Mouse (Mus musculus): ENCODE measurements around the gene Repin1. TPM values are rescaled to one million over a fixed set of nuclear protein-coding genes. Genes with fewer than 3 reads are reported as not detected.

The Repin1 gene
- polyA plus RNA-seq (2015; fragmentation: Nextera tagmentation; extraction: Ambion mirVana) = 20.6 and 28.3 TPM in 2 replicates

DNA sequence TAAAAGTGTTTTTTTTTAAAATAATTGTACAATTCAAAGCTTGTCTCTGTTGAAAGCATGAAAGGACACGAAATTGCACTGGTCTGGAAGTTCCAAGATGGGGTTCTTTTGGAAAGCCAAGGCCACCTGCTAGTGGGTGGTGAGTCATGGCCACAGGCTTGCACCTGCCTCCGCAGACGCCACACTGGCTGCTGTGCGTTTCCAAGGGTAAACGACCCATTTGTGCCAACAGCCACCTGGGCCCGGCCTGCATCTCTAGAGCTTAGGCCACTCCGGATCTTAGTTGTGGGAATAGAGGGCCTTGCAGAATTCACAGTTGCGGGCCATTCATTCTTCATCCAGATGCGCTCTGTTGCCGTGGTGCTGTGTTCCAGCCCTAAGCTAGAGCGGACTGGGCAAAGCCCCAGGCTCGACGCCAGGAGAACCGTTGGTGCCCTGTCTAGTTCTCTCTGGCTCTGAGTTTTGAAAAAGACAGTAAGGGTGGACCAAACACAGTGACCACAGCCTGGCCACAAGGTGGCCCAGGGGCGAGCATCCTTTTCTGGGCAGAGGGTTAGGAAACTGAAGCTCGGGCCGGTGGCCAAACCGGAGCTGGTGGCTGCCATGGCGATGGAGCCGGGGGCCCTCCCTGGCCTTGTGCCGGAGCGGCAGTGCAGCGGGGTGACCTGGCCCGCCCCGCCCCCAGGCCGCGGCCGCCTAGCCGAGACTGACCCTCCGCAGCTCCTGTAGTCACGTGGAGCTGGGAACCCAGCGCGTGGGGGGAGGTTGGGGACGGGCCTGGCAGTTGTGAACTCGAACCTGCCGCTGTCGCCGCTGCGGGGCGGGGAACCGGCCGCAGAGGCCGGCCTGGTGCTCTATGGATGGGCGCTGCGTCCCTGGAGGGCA, at the start of gene Repin1, which contains the start of gene Gm44965:
Gene Repin1 (plus strand): TSS at position 726 of the 885 bp plus-strand sequence.
Gene Gm44965 (plus strand): TSS at position 784 of the 885 bp plus-strand sequence.

DNA sequence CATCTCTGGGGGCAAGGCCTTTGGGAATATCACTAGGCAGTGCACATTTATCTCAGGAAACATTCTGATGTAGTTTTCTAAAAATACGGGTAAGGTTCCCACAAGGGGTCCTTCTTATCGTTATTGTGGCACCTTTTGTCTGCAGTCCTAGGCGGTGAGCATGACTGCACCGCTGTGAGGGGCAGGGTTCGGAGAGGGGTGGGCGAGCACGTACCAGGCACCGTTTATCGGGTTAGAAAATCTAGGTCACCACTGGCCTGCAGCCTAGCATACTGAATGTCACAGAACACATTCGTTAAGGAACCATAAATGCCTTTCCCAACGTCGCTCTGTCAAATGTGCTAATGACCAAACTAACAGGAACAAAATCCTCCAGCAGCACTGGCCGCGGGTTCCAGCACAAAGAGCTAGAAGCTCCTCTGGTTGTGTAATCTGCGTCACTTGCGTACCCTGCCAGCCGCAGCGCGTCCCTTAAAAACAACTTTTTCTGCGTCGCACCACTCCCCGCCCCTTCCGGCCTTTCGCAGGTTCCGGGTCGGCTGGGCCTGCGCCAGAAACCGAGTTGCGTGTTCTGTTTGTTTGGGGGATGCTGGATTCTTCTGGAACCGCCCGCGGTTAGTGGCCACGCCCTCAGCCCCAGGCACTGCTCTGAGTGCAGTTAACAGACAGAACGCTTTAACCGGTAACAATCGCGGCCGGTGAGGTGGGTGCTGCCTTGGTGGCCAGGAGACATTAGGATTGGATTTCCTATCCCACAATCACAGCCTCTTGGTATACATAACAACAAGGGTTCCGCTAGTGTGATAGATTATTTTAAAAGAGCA, 39.2 kb upstream of the Repin1 start, which contains the start of gene Lrrc61:
Gene Lrrc61 (plus strand): TSS at position 517 of the 824 bp plus-strand sequence.

DNA sequence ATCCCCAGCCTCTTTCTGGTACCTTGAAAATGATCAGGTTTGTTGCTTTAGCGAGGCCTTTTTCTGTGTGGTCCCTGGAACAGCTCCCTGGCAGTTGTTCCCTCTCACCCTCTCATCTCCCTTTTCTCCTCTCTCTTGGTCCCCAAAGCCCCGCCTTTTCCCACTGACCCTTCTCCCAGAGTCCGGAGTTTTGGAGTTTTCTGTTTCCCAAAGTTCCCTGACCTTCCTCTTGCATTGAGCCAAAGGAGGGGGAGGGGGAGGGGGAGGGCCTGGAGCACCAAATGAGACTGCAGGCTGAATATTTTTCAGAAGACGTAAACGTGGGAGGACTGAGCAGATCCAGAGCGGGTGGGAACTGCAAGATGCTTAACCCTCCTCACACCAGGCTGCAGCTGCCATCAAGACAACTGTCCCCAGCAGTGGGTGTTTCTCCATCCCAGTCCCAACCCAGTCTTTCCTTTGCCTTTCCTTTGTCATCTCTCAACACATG, 21.1 kb upstream of the Repin1 start, which contains the start of gene Rarres2:
Gene Rarres2 (minus strand): TSS at position 218 of the 490 bp plus-strand sequence.

DNA sequence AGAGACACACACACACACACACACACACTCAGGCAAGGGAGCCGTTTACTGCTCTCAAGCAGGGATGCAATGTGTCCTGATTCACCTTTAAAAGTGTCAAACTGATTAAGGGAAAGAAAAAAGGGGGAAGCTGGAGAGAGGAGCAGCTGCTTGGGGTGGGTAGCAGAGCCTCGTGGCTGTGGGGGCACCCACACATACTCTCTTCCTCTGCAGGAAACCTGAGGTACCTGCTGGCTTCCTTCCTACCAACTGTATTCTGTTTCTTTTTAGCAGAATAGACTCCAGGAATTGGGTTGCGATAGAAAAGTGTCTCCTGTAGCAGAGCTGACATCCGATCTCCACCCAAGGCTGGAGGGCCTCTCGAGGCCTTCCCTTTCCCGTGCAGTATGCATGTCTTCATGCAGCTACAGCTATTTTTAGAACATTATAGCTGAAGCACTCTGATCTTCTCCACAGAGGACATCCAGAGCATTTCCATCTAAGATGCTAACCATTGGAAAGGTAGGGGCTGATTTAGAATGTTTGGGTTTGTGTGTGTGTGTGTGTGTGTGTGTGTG, 4.4 kb upstream of the Repin1 start, which contains the start of gene Gm45021:
Gene Gm45021 (plus strand): TSS at position 417 of the 557 bp plus-strand sequence.

DNA sequence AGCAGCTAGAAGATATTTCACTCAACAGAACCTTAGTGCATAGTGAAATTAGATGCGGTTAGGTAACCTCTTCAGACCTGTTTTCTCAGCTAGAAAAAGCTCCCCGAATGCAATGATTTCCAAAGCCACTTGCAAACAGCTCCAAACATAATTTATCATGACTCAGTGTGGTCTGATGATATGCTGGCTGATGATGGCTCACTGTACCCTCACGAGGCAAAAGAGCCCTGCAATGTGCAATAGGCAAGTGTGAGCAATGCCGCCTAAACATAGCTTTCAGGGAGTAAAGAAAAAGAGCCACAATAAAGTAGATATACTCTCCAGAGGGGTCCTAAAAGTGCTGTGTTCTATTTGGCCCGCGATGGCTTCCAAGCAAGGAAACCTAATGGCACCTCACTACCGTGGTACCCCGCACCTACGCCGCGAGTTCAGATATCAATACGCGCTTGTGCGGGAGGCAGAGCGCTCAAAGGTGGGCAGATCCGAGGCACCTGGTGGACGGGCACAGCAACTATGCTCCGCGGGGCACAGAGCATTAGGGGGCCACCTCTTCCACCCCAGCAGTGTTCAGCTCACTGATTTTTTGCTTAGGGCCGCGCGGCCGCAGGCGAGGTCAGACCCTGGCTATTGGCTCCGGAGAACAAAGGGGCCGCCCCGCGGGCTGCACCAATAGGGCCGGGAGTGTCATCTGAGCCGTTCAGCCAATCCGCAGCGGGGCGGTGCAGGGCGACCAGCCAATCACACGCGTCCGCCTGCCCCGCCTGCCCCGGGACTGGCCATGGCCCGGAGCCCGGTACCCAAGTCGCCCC, 7.8 kb downstream of the Repin1 start, which contains the start of gene Zfp775:
Gene Zfp775 (plus strand): TSS at position 793 of the 809 bp plus-strand sequence.

DNA sequence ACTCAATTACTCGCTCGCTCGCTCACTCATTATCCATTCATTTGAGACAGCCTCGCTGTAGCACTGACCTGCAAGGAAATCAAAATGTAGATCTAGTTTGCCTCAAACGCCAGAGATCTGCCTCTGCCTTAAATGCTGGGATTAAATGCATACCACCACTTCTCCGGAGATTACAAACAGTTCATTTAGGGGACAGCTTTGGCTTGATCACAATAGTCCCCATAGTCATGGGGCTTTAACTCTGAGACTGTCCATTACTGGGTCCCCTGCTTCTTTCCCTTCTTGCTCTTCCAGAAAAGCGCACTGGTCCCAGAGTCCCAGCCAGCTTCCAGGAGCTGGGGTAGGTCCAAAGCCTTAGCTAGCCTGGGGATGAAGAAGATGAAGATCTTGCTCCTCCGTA, 32.8 kb downstream of the Repin1 start, which contains the start of gene AI854703:
Gene AI854703 (plus strand): TSS at position 301 of the 400 bp plus-strand sequence.

DNA sequence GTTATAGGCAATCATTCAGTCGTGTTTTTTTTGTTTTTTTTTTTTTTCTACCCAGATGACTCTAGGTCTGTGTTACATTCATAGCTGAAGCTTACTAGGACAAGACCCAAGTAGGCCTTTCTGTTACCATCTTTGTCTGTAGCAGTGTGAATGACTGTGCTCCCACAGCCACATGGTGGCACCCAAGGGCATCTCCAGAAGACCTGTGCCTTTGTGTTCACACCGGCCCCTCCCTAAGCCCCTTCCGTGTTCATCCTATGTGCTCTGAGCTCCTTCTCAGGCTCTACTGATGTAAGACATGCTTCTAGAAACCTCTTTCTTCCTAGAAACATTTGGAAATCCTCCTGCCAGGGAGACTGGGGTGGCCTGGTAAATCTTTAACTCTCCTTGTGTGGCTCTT, 53.3 kb downstream of the Repin1 start, which contains the start of gene Gimap8:
Gene Gimap8 (plus strand): TSS at position 240 of the 400 bp plus-strand sequence.

Other genes with a start within 250 kb of the Repin1 start
- gene Krba1, start 198.3 kb upstream of the Repin1 start, polyA plus RNA-seq (2015; fragmentation: Nextera tagmentation; extraction: Ambion mirVana) = 13.2 and 14.5 TPM in 2 replicates
- 36.8 and 38.6 TPM in 2 replicates for gene Zfp467, start 148.1 kb upstream of the Repin1 start, polyA plus RNA-seq (2015; fragmentation: Nextera tagmentation; extraction: Ambion mirVana)
- gene Sspo, start 145.7 kb upstream of the Repin1 start, polyA plus RNA-seq (2015; fragmentation: Nextera tagmentation; extraction: Ambion mirVana) = 0.72 and 0.82 TPM in 2 replicates
- gene Atp6v0e2, start 56.3 kb upstream of the Repin1 start, polyA plus RNA-seq (2015; fragmentation: Nextera tagmentation; extraction: Ambion mirVana) = 53.0 and 62.1 TPM in 2 replicates
- gene Lrrc61, start 39.1 kb upstream of the Repin1 start, polyA plus RNA-seq (2015; fragmentation: Nextera tagmentation; extraction: Ambion mirVana) = 11.8 and 14.2 TPM in 2 replicates
- 191 and 298 TPM in 2 replicates for gene Rarres2, start 21.1 kb upstream of the Repin1 start, polyA plus RNA-seq (2015; fragmentation: Nextera tagmentation; extraction: Ambion mirVana)
- gene Gm45021, start 4.3 kb upstream of the Repin1 start, polyA plus RNA-seq (2015; fragmentation: Nextera tagmentation; extraction: Ambion mirVana) = not detected in 2 replicates
- not detected in 2 replicates for gene Gm44965, start 58 bp downstream of the Repin1 start, polyA plus RNA-seq (2015; fragmentation: Nextera tagmentation; extraction: Ambion mirVana)
- gene Zfp775, start 8.2 kb downstream of the Repin1 start, polyA plus RNA-seq (2015; fragmentation: Nextera tagmentation; extraction: Ambion mirVana) = 6.9 and 7.2 TPM in 2 replicates
- 2.1 and 2.7 TPM in 2 replicates for gene AI854703, start 32.9 kb downstream of the Repin1 start, polyA plus RNA-seq (2015; fragmentation: Nextera tagmentation; extraction: Ambion mirVana)
- 2.0 and 3.5 TPM in 2 replicates for gene Gimap8, start 53.4 kb downstream of the Repin1 start, polyA plus RNA-seq (2015; fragmentation: Nextera tagmentation; extraction: Ambion mirVana)
- gene Gimap9, start 82.2 kb downstream of the Repin1 start, polyA plus RNA-seq (2015; fragmentation: Nextera tagmentation; extraction: Ambion mirVana) = 9.4 and 9.8 TPM in 2 replicates
- 40.4 and 54.9 TPM in 2 replicates for gene Gimap4, start 90.7 kb downstream of the Repin1 start, polyA plus RNA-seq (2015; fragmentation: Nextera tagmentation; extraction: Ambion mirVana)
- gene Gimap6, start 114.3 kb downstream of the Repin1 start, polyA plus RNA-seq (2015; fragmentation: Nextera tagmentation; extraction: Ambion mirVana) = 57.0 and 58.1 TPM in 2 replicates
- 0.95 TPM in 1 of 2 replicates, not detected in the other for gene Gm28053, start 124.7 kb downstream of the Repin1 start, polyA plus RNA-seq (2015; fragmentation: Nextera tagmentation; extraction: Ambion mirVana)
- 0.23 TPM in 1 of 2 replicates, not detected in the other for gene Gimap7, start 124.7 kb downstream of the Repin1 start, polyA plus RNA-seq (2015; fragmentation: Nextera tagmentation; extraction: Ambion mirVana)
- 7.9 and 12.5 TPM in 2 replicates for gene Gimap1, start 145.2 kb downstream of the Repin1 start, polyA plus RNA-seq (2015; fragmentation: Nextera tagmentation; extraction: Ambion mirVana)
- 28.6 and 28.9 TPM in 2 replicates for gene Gimap5, start 152.3 kb downstream of the Repin1 start, polyA plus RNA-seq (2015; fragmentation: Nextera tagmentation; extraction: Ambion mirVana)
- 0.22 and 0.25 TPM in 2 replicates for gene Gimap3, start 177.0 kb downstream of the Repin1 start, polyA plus RNA-seq (2015; fragmentation: Nextera tagmentation; extraction: Ambion mirVana)
- gene Tmem176a, start 247.0 kb downstream of the Repin1 start, polyA plus RNA-seq (2015; fragmentation: Nextera tagmentation; extraction: Ambion mirVana) = 155 and 175 TPM in 2 replicates
- 390 and 420 TPM in 2 replicates for gene Tmem176b, start 247.6 kb downstream of the Repin1 start, polyA plus RNA-seq (2015; fragmentation: Nextera tagmentation; extraction: Ambion mirVana)

Data from adrenal gland, postnatal 0 days (tissue).